Mouse (Mus musculus): ENCODE data around the gene Sdhd. TPM values are rescaled to one million over a fixed set of nuclear protein-coding genes. Genes with fewer than 3 reads are reported as not detected.
"Not testable (repeated sequence)": the region's sequence is repeated elsewhere in the genome, so short reads cannot be mapped to it uniquely, and the experiment has no call there.

The Sdhd gene
- 100 to 1,000 TPM; 628 to 725 TPM for total RNA-seq (2021)
- long read RNA-seq, experiment 1, transcript Sdhd-201 (4 exons, 1,231 nt): major isoform, 1,061 of 1,242 reads
- long read RNA-seq, experiment 1, partial matches to known transcripts: 17 of 1,242 reads
- long read RNA-seq, experiment 1, other reads (novel, unspliced or antisense): 164 of 1,242 reads
- long read RNA-seq, experiment 2, transcript Sdhd-201 (4 exons, 1,231 nt): major isoform, 612 of 812 reads
- long read RNA-seq, experiment 2, partial matches to known transcripts: 189 of 812 reads
- long read RNA-seq, experiment 2, other reads (novel, unspliced or antisense): 11 of 812 reads

DNA sequence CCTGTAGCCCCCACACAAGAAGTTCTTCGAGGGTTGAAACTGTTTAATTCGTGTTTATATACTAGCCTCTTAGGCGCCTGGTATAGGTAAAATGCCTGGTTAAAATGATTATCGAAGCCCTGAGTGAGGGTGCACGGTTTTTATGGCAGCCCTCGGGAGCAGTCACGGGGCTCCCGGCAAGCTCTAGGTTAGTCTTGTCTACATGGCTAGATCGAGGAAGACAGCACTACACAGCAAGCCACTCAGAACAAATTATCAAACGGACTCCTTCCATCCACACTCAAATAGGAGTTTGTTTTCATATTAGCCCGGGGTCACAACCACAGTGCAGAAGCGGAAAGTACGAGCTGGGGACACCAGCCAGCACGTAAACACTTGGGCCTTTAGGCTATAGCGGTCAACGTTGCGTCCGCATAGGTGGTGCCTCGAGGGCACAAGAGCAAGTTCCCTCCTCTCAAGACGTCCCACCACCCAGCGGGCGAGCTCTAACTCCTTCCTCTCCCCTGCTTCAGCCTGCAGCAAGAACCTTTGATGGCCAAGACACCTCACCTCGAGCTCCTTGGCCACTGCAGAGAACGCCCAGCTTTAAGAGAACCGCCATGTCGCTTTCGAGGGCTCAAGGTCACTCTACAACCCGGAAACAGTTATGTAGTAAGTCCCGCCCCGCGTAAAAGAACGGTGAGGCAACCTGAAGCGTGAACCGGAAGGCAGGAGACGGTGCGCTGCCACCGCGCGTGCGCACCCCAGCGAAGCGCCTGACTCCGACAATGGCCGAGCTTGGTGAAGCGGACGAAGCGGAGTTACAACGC lies at the start of gene Sdhd, which contains the start of gene Timm8b:
Gene Sdhd, minus strand, starts transcription at position 624 of the 809 bp plus-strand sequence.
Gene Timm8b, plus strand, starts transcription at position 722 of the 809 bp plus-strand sequence.
- DNase-seq: peak; percentile 95

DNA sequence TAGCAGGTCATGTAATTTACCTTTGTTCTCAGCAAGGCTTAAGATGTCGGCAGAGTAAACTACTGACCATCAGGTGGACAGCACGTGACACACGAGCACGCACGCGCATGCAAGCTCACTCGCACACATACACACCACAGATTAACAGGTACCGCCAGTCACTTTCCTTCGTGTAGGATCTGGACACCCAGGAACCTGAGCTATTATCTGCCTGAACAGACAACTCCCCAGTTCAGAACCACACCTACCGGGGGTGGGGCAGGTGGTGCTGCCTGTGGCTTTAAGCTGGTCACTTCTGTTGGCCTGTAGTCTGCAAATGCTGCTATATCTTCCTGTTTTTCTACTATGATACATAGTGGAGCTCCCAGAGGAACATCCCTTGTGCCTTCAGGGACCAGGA lies 46.9 kb upstream of the Sdhd start:
- DNase-seq: no peak

DNA sequence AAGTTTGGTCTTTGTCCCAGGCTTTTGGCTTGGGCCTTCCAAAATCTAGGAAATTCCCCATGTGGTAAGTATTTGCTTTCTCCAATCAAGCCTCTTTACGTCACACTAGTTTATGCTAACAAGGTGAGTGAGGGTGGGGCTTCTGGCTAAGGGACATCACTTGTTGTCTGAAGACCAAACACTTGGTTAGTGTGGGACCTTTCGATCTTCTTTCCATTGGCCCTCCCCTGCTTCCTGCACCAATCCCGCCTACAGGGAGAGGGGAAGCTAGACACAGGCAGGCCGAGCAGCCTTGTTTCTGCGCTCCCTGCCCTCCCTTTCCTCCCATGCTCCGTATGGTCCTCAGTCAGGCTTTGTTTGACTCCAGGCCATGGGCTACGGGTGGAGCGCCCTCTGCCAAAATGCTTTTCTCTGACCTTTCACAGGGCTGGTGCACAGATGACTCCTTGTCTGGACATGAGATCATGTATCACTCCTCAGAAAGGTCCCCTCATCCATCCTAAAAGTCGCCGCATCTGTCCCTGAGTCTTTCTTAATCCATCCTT lies 43.3 kb upstream of the Sdhd start:
- DNase-seq: no peak

DNA sequence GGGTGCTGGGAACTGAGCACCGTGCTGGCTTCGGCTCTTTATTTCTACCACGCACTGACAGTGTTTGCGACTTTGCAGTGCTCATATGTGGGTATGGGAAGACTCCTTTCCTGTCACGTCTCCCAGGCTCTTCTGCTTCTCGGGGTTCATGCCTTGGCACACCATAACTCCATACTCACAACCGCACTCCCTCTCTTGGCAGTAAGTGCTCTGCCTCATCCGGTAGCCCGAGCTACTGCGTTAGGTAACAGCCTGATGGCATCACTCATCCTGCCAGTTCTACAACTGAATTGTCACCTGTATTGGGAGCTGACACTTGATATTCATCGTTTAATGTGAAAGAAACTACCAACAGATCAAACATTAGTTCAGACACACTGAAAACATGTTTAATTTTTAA lies 30.7 kb upstream of the Sdhd start:
- DNase-seq: no peak

DNA sequence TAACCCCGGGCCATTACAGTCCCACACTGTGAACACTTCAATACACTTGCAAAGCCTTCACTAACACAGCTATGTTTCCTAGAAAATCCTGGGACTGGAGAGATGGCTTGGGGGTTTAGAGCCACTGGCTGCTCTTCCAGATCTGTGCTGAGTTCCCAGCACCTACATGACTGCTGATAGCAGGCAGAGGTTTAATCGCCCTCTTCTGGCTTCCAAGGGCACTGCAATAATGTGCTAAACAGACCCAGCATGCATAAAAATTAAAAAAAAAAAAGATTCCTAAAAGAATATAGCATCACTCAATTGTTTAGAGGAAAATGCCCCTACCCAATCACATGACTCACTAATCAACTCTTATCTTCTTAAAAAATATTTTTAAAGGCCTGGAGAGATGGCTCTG lies 29.4 kb upstream of the Sdhd start:
- no peak for DNase-seq

DNA sequence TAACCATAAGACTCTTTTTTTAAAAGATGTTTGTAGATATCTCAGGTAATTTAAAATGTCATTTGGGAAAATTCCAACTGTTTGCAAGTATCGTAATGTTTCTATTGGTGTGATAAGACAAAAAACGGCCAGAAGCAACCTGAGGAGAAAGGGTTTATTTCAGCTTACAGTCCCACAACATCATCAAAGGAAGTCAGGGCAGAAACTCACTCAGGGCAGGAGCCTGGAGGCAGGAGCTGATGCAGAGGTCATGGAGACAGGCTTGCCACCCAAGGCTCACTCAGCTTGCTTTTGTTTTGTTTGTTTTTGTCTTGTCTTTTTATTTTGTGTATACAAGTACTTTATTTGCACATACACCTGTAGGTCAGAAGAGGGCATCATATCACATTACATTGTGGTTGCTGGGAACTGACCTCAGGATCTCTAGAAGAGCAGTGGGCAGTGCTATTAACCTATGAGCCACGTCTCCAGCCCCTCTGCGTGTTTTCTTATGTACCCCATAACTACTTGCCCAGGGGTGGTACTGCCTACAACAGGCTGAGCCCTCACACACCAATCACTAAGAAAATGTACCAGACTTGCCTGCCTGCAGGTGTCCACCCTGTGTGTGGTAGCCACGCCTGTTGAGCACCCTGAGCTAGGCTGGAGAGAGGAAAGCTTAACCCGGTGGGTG lies 28.5 kb upstream of the Sdhd start:
- DNase-seq: no peak

DNA sequence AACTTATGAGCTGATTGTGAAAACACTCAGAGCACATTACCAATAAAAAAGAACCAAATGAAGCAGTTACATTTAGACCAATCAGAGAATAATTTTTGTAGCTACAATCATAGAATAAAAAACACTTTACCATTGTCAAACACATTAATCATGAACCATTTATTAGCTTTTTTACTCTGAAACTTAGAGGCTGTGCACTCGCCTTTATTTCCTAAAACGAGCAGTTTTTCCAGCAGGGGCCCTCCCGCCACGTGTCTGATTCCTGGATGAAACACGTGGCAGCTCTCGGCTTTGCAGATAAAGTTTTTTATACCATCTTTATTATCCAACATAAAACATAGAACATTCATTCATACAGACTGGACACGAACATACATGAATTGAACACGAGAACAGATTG lies 27.3 kb upstream of the Sdhd start:
- not testable (repeated sequence) for DNase-seq

DNA sequence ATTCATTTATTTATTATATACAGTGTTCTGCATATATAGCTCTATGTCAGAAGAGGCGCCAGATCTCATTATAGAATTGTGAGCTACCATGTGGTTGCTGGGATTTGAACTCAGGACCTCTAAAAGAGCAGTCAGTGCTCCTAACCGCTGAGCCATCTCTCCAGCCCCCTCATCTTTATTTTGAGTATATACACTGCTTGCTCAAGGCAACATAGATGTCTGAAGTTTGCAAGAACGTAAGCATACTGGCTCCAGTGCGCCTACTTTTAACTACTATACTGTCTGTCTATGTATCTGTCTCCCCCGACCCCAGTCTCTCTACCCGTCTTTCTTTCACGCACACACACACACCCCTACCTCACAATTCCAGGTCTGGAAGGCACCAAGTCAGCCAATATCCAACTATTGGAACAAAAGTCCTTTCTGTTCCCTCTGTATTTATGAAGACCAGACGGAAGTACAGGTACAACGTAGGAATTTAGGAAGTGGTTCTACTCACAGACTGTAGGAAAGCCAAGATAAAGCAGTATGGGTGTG lies 14.2 kb upstream of the Sdhd start:
- no peak for DNase-seq

DNA sequence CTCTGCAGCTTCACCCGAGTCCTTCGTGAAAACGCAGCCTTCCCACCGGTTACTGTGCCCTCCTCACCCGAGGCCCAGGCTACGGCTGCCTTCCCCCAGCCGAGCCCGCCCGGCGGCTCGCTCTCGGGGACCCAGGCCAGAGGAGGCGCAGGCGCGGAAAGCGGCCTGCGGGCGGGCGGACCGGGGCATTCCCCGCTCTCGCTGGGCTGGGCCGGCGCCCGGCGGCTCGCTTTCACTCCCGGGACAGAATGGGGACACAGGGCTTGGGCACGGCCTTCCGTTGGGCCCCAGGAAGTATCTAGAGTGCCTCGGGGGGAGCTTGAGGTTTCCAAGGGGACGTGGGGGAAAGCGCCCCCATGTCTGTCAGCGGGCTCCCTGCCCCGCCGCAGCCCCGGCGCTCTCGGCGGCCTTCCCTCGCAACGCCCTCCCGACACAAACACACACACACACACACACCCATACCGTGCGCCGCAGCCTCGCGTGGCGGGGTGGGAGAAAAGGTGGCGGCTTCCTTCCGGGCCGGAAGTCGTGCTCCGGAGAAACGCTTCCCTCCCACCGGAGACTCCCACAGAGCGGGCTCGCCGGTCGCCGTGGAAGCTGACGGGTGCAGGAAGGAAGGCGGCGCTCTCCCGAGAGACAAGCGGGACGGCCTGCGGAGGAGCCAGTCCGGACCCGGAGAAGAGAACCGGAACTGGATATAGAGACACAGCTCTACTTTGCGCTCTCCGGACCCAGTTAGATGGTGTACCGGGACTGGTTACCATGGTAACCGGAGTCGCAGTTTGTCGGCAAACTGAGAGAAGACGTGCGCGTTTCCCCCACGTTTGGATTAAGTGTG lies 13.4 kb upstream of the Sdhd start, which contains the start of the genes Pih1d2 and Nkapd1:
Gene Pih1d2, plus strand, starts transcription at position 556 of the 838 bp plus-strand sequence.
Gene Nkapd1, minus strand, starts transcription at position 699 of the 838 bp plus-strand sequence.
- DNase-seq: peak; percentile 95

DNA sequence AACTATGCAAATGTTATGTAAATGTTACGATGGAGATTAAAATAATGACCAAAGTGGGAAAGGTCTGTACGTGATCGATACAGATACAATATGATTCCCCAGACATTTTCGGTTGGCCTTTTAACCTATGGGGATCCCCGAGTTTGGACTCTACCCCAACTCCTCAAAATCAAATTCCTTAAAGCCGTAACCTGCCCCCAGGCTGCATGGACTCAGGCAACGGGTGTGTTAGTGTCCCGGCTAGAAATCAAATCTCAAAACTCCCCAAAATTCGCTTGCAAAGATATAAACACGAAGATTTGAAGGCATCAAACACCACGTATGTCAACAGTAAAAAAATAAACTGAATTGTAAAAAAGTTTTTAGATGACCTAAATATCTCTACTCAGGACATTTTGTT lies 12.5 kb upstream of the Sdhd start:
- DNase-seq: no peak

DNA sequence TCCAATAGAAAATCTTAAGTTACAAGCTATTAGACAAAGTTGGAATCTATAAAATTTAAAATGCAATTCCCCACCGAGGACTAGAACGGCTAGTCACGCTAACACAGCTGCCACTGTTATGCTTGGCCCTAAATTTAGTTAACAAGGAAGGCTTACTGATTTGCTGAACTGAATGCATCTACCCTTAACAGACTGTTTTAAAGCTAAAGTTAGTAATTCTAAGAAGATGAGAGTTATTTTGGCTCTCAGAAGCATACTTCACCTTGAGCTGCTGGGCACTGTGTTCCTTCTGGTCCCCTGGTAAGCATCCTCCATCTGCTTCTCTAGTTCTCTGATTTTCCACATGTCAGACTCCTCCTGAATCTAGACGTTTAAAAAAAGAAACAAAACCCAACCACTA lies 8.5 kb upstream of the Sdhd start:
- DNase-seq: no peak

DNA sequence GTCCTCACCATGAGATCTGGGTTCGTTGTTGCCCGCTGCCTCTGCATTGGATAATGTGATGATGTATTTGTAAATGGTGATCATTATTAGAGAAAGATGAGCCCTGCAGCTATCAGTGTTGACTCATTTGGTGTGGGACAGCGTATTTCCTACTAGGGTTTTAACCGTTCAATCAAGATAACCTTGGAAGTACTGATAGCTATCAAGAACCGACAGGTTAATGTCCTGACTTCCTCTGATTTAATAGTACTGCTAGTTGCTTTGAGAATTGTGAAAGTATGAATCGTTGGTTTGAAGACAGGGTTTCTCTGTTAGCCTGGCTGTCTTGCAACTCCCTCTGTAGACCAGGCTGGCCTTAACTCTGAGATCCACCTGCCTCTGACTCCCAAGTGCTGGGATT lies 726 bp upstream of the Sdhd start:
- no peak for DNase-seq

DNA sequence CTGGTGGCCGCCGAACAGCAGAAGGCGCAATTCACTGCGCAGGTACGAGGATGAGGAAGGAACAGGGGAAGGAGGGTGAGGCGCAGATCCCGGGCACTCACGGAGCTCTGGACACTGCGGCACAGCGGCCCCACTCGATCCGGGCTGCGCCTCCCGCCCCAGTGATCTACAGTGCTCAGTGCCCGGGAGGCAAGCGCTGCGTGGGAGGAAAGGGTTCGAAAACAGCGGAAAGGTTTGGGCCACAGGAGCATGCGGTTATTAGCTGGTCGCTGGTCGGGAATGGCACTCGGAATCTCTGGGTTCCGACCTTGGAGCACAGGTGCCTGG lies 349 bp upstream of the Sdhd start:
- no peak for DNase-seq

DNA sequence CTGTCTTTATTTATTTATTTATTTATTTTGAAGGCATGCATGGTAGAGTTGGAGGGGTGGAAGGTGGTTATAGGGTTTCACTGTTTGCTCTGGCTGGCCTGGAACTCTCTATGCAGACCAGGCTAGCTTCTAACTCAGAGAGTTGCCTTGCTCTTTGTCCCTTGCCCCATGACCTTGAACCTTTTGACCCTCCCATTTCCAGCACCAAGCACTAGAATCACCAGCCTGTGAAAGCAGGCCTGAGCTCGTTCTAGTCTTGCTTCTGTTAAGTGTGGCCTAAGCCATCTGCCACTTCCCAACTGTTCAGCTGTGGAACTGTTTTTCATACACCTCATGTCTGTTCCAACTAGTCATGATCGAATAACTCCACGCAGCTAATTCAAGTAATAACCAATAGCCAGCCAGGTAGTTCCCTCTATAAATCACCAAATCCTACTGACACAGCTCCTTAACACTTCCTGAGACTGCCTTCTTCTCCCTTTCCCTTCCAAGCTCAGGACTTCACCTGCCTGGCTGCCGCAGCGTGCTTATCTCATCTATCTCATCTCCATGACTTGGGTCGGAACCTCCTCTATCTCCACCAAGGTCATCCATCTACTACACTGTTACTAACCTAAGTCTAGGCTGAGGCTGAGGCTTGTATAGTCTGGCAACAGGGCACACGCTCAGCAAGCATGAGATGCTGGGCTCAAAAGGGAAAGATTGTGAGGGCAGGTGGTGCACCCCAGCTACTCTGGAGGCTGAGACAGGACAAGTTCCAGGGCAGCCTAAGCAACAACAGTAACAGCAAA lies 1.4 kb downstream of the Sdhd start:
- DNase-seq: no peak

DNA sequence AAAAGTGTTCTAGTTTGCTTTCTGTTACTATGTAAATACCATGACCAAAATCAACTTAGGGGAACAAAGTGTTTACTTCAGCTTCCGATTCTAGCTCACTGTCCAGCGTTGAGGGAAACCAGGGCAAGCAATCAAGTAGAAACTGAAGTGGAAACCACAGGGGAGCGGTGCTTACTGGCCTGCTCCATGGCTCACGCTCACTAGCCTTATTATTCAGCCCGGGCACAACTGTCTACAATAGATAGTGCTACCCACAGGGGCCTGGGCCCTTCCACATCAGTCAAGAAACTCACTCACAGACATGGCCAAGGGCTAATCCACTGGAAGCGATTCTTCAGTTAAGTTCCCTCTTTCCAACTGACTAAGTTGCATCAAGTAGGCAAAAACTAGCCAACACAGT lies 2.1 kb downstream of the Sdhd start:
- DNase-seq: peak; percentile 31

DNA sequence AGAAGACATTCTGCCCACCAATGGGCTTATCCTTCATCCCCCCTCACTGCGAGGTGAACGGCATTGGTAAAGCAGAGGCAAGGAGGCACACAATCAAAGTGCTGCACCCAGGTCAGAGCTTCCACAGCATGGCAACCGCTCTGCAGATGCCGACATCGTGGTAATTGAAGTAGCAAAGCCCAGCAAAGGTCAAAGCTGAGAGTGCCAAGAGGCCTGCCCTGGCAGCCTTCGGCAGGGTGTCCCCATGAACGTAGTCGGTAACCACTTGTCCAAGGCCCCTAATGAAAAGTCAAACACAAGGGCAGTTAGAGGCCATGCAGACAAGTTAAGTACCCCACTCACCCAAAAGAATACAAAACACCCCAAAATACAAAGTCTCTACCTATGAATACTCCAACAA lies 6.6 kb downstream of the Sdhd start:
- peak; percentile 26 for DNase-seq

DNA sequence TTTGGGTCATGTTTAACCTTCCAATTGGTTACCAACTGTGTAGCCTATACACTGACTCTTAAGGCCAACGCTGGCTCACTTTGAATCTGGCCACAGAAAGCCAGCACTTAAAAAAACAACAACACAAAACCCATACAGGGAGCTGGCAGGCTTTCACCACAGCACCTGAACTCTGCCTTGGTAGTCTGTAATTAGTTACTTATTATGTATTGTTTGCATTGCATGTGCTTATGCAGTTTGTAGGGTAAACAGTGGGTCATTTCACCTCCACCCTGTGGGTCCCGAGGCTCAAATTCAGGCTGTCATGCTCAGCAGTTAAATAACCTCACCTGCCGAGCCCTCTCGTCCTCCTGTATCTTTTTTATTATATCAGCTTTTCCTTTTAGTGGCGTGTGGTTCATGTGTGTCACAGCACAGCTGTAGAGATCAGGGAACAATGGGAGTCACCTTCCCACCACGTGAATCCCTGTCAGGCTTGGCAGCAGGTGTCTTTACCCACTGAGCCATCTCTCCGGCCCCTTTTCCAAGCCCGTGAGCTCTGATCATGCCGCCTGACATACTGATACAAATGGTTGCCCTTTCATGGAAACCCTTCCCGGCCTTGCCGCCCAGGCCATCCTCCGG lies 8.7 kb downstream of the Sdhd start:
- DNase-seq: no peak

DNA sequence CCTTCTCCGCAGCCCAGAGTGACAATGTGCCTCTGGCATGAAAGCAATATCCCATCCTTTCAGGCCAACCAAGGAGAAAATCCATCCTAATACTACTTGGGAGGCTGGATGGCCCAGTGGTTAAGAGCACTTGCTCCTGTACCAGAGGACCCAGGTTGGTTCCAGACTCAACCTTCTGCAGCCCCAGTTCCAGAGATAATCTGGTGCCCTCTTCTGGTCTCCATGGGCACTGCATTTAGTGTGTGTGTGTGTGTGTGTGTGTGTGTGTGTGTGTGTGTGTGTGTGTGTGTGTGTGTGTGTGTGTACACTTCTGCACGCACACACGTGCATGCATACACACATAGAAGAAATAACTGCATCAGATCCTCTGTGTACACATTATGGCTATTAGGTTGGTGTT lies 10.1 kb downstream of the Sdhd start:
- peak; percentile 51 for DNase-seq

DNA sequence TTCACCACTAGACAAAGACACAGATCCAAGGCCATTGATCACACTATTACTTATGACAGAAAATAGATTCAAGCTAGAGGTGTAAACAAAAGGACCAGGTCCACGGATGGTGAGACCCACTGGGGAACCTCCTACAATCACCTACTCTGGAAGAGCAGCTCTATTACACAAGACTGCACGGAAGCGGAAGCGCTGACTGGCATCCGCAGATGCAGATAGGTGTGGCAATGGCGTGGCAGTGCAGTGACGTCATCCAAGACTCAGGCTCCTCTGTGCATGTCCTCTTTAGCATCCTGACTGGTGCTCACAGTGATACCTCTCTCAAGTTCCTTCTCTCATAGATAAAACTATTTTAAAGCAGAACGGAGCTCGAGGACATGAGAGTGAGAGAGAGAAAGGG lies 10.7 kb downstream of the Sdhd start:
- no peak for DNase-seq

DNA sequence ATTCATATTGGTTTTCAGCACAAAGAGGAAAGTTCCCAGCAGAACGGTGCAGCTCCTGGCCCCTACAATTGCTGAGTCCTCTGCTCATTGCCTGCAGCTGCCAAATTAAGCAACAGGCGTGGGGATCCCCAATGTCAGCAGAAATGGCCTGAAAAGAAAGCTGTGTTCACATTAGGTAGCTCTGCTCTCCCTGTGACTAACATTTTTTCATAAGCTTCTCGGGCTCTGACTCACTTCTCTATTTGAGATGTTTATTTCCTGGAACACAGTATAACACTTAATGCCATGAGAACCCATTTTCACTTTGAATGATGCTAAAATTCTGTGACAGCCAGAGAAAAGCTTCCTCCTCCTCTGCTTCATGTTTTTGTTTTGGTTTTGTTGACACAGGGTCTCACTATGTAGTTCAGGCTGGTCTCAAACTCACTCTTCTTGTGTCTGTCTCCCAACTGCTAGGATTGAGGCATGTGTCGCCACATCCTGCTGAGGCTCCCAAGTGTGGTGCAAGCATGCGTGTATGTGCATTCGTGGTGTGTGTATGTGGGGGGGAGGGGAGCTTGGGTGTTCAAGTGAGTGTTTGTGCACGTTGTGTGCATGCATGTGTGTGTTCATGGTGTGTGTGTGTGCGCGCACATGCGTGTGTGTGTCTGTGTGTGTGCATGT lies 12.6 kb downstream of the Sdhd start:
- DNase-seq: peak; percentile 40

Data from adrenal gland, postnatal 10 days (tissue).